Mouse (Mus musculus) kidney, postnatal 0 days (tissue): ENCODE measurements around the gene Npr1. TPM values are rescaled to one million over a fixed set of nuclear protein-coding genes. Genes with fewer than 3 reads are reported as not detected.

Experiments used
- ATAC-seq: fragments of 200-750 bp; cut with Nextera tagmentation; replicated peaks from 2 replicates; pipeline ENCODE4 v1.8.0; 2017; ENCODE audit warnings: low read depth, moderate number of reproducible peaks, moderate TSS enrichment, moderate library complexity; ENCODE audit not compliant: low FRiP score
- DNase-seq: peaks from one replicate; pipeline ENCODE4 v3.0.0-alpha.2; 2016; ENCODE audit warnings: low spot score
- H3K27ac ChIP-seq: fragments of 300-500 bp; sonication (generic); 2 replicates; pipeline ENCODE4 v1.5.1; 2014; ENCODE audit warnings: mild to moderate bottlenecking
- H3K27me3 ChIP-seq: fragments of 300-500 bp; sonication (generic); 2 replicates; pipeline ENCODE4 v1.6.1; 2014; ENCODE audit warnings: low read length, mixed read lengths; ENCODE audit not compliant: insufficient read depth
- H3K36me3 ChIP-seq: fragments of 300-500 bp; sonication (generic); 2 replicates; pipeline ENCODE4 v1.6.1; 2014; ENCODE audit warnings: low read length, mixed read lengths; ENCODE audit not compliant: insufficient read depth
- H3K4me1 ChIP-seq: fragments of 300-500 bp; sonication (generic); replicated peaks from 2 replicates; pipeline ENCODE4 v1.6.1; 2014; ENCODE audit warnings: antibody characterized with exemption, low read length, mixed read lengths; ENCODE audit not compliant: insufficient read depth
- H3K4me2 ChIP-seq: fragments of 300-500 bp; sonication (generic); 2 replicates; pipeline ENCODE4 v1.6.1; 2014; ENCODE audit warnings: mild to moderate bottlenecking, low read length, moderate library complexity, mixed read lengths
- H3K4me3 ChIP-seq: fragments of 300-500 bp; sonication (generic); replicated peaks from 2 replicates; pipeline ENCODE4 v1.5.1; 2014; ENCODE audit warnings: low read depth, low read length
- H3K9ac ChIP-seq: fragments of 300-500 bp; sonication (generic); 2 replicates; pipeline ENCODE4 v1.6.1; 2014; ENCODE audit warnings: low read depth, low read length
- H3K9me3 ChIP-seq: fragments of 300-500 bp; sonication (generic); replicated peaks from 2 replicates; pipeline ENCODE4 v1.6.1; 2016; ENCODE audit warnings: low read length, inconsistent platforms, mixed read lengths
- CTCF ChIP-seq: IDR thresholded peaks from 2 replicates; pipeline ENCODE4 v1.5.1; 2016; ENCODE audit warnings: antibody characterized with exemption, low read depth, mild to moderate bottlenecking, moderate library complexity
- WGBS: fragments of 180-500 bp; shearing (Covaris S2); extraction: QIAGEN DNeasy Blood & Tissue Kit; methylation state at CpG from one replicate; pipeline ENCODE4 v1.1.7; 2014; 5-methylcytosine and 5-hydroxymethylcytosine counted together
- polyA plus RNA-seq: library from polyadenylated mRNA; unstranded; fragments of >200 nt; fragmentation: Nextera tagmentation; extraction: Ambion mirVana; gene quantifications from 2 replicates; pipeline ENCODE4 v1.2.1, GENCODE M21; 2015

The Npr1 gene
- polyA plus RNA-seq, 1 experiment from 2014 or later: 16.7 TPM

DNA sequence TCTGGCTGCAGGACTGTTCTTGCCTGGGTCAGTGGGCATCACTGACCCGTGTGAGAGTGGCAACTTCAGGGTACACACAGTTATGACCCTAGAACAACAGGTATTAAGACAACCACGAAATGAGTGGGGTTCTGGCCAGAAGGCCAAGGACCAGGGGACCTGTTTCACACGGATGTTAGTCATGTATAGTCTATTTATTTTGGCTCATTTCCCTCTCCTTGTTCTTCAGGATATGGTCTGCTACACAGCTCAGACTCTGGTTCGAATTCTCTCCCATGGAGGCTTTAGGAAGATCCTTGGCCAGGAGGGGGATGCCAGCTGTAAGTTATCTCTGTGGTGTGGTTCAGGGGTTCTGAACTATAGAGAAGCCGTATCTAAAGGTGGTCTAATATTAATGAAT lies 21.3 kb upstream of the Npr1 start:
- Histone ChIP-seq H3K9ac (no peak overlapping the region), H3K4me3 (no peak overlapping the region), H3K4me1 (no peaks in the 10 kb centered on the region), H3K27me3 (no peaks in the 10 kb centered on the region), H3K27ac (no peak overlapping the region), H3K4me2 (no peak overlapping the region), H3K36me3 (peaks cover 48% of the 10 kb centered on the region), H3K9me3 (no peaks in the 10 kb centered on the region)
- no peak for TF ChIP-seq CTCF
- WGBS: 40% methylated on average over 5 of the region's 5 CpGs
- DNase-seq (no peak), ATAC-seq (no peak)

DNA sequence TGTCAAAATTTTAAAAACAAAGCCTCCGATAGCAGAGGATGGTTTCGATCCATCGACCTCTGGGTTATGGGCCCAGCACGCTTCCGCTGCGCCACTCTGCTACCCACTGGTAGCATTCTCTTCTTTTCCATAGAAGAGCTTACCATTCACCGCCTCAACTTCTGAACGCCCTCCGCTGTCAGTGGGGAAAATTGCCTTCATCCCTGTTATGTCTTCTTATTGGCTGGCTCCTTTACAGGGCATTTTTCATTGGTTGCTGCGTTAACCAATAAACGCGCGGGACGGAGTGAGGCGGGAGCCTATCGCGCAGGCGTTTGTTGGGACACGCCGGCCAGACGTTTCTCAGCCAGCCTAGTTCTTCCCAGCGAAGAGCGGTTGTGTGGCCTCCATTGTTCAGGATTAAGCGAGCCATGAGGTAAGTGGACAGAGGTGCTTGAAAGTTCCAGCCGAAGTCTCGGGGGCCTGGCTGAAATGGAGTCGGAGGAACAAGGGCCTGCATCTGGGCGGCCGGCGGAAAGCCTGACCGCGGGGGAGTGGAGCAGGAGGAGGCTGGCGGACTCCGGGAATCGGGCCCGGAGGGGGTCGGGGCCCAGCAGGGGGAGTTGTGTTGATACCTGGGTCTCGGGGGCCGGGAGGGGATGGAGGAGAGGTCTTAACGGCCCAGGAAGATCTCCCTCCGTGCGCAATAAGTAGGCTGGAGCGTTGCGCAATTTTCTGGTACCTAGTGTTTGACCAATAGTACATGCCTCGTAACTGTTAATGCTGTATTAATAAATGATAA lies 10.4 kb upstream of the Npr1 start, which contains the start of gene Ilf2:
Gene Ilf2, plus strand, starts transcription at position 296 of the 781 bp plus-strand sequence.
- peak; percentile 99 for DNase-seq
- peak; percentile 46 for TF ChIP-seq CTCF
- peak; percentile 99 for ATAC-seq
- peaks cover 8% of the 10 kb centered on the region; the same call in 1 of the 2 replicates for H3K4me1 ChIP-seq
- peak within 1 kb of the TSS; percentile 57 for H3K4me2 ChIP-seq
- peak within 1 kb of the TSS; percentile 84 for H3K9ac ChIP-seq
- peak within 1 kb of the TSS; percentile 93 for H3K27ac ChIP-seq
- peak within 1 kb of the TSS; percentile 84 for H3K4me3 ChIP-seq
- H3K36me3 ChIP-seq: peaks cover 15% of the 10 kb centered on the region
- H3K27me3 ChIP-seq: no peaks in the 10 kb centered on the region
- WGBS: under 1% methylated on average over 45 of the region's 45 CpGs
- H3K9me3 ChIP-seq: no peaks in the 10 kb centered on the region

GRCm38 (mm10) chr3:90475151-90475830 lies 9.6 kb upstream of the Npr1 start:
- ATAC-seq (no peak), DNase-seq (no peak)
- peak overlapping the region; percentile 20 for H3K4me3 ChIP-seq
- H3K4me1 ChIP-seq: peaks cover 8% of the 10 kb centered on the region; the same call in 1 of the 2 replicates
- 41% methylated on average over 15 of the region's 16 CpGs for WGBS
- H3K9me3 ChIP-seq: no peaks in the 10 kb centered on the region
- no peaks in the 10 kb centered on the region for H3K27me3 ChIP-seq
- peak overlapping the region; percentile 41; the same call in 1 of the 2 replicates for H3K4me2 ChIP-seq
- H3K27ac ChIP-seq: no peak overlapping the region
- no peak overlapping the region for H3K9ac ChIP-seq
- no peak for TF ChIP-seq CTCF
- H3K36me3 ChIP-seq: peaks cover 9% of the 10 kb centered on the region; the same call in 1 of the 2 replicates

DNA sequence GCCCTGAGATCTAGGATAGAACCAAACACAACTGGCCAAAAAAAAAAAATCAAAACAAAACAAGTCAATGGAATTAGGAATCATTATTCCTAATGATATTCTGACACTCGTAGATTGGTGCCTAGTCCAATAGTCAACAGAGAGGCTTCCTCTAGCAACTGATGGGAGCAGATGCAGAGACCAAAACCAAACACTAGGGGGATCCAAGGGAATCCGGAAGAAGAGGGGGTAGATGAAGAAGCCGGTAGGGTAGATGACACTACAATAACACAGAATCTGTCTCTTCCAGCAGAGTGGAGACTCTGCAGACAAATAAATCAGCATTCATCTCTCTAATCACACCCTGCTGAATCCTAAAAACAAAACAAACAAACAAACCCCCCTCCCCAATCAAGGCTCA lies 6.5 kb upstream of the Npr1 start:
- H3K9ac ChIP-seq: no peak overlapping the region
- H3K4me1 ChIP-seq: peaks cover 5% of the 10 kb centered on the region; the same call in 1 of the 2 replicates
- no peak overlapping the region for H3K4me2 ChIP-seq
- DNase-seq: peak; percentile 63
- WGBS: 20% methylated on average over 3 of the region's 3 CpGs
- no peaks in the 10 kb centered on the region for H3K9me3 ChIP-seq
- H3K27me3 ChIP-seq: no peaks in the 10 kb centered on the region
- H3K27ac ChIP-seq: no peak overlapping the region
- peak; percentile 66 for TF ChIP-seq CTCF
- ATAC-seq: no peak
- no peak overlapping the region for H3K4me3 ChIP-seq
- no peaks in the 10 kb centered on the region for H3K36me3 ChIP-seq

- ATAC-seq (no peak), DNase-seq (no peak)
- no peak for TF ChIP-seq CTCF
- Histone ChIP-seq H3K9me3 (no peaks in the 10 kb centered on the region), H3K4me1 (0 out of 2 replicates have a peak, but pooled peaks cover 3% of the 10 kb centered on the region), H3K9ac (no peak overlapping the region), H3K36me3 (no peaks in the 10 kb centered on the region), H3K4me3 (no peak overlapping the region), H3K27ac (no peak overlapping the region), H3K4me2 (no peak overlapping the region), H3K27me3 (no peaks in the 10 kb centered on the region)
- 94% methylated on average over 10 of the region's 10 CpGs for WGBS
Observed at GRCm38 (mm10) chr3:90467618-90468300, 2.1 kb upstream of the Npr1 start.

DNA sequence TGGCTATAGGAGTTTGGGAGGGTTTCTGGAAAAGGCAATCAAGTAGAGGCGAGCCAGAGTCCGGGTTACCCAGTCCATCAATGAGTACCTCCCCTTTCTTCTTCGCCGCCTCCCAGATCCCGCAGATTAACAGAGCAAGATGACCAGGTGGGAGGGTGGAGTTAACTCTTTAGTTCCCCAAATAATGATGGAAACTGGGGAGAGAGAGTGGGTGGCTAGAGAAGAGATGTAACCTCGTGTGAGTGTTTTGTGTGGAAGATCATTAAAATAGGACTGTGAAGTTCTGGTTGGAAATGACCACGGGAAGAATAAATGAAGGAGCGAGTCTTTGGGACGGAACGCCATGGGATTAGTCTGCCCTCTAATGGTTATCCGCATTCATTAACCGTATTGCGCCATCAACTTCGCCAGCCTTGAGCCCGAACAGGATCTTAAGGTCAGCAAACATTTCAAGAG lies 673 bp upstream of the Npr1 start:
- no peaks in the 10 kb centered on the region for H3K9me3 ChIP-seq
- peak overlapping the region; percentile 96 for H3K4me2 ChIP-seq
- 0 out of 2 replicates have a peak, but pooled peaks cover 3% of the 10 kb centered on the region for H3K4me1 ChIP-seq
- peak; percentile 95 for TF ChIP-seq CTCF
- ATAC-seq (peak; percentile 44), DNase-seq (peak; percentile 92)
- WGBS: 0% methylated on average over 15 of the region's 15 CpGs
- H3K4me3 ChIP-seq: peak overlapping the region; percentile 46
- no peaks in the 10 kb centered on the region for H3K36me3 ChIP-seq
- peak overlapping the region; percentile 66 for H3K9ac ChIP-seq
- H3K27ac ChIP-seq: peak overlapping the region; percentile 57; the same call in 1 of the 2 replicates
- H3K27me3 ChIP-seq: no peaks in the 10 kb centered on the region
